Mouse (Mus musculus) kidney, adult 18-20 months (tissue): Measurements from ENCODE around the gene Nabp1.
A peak's percentile ranks its signal among the peaks of the same experiment; 100 is the strongest.

Experiments used
- DNase-seq: peaks from one replicate; pipeline ENCODE4 v3.0.0; 2021

Gene Nabp1

DNA sequence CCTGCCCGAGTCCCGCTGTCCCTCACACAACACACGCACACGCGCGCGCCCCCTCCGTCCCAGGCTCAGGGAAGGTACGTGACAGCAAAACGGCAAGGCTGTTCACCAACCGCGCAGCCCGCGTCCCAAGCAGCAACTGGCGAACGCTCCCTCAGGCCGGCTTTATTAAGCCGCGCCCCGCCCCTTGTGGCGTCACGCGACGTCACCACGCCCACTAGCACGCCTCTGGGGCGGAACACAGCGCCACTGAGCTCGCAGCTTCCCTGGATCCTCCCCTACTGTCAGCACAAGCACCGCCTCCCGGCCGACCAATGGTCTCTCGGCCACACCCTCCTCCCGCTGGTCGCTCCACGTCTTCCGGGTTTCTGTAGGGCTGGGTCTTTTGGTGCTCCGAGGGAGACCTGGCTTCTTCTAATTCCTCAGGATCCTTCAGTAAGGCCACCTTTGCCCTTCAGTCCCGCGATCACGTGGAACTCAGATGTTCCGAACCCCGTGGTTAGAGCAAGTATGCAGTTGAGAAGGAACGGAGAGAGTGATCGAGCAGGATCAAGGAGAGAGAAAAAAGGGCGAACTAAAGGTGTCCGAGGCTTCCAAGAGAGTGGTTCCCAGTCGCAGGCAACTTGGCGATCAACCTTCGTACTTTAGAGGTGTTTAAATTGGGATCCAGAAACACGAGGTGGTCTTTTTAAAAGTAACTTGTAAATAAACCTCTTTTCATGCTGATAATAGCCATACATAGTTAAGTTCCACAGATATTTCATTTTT lies at the start of gene Nabp1:
Gene Nabp1 (minus strand): TSS at position 164 of the 765 bp plus-strand sequence.
- peak; percentile 99 for DNase-seq

DNA sequence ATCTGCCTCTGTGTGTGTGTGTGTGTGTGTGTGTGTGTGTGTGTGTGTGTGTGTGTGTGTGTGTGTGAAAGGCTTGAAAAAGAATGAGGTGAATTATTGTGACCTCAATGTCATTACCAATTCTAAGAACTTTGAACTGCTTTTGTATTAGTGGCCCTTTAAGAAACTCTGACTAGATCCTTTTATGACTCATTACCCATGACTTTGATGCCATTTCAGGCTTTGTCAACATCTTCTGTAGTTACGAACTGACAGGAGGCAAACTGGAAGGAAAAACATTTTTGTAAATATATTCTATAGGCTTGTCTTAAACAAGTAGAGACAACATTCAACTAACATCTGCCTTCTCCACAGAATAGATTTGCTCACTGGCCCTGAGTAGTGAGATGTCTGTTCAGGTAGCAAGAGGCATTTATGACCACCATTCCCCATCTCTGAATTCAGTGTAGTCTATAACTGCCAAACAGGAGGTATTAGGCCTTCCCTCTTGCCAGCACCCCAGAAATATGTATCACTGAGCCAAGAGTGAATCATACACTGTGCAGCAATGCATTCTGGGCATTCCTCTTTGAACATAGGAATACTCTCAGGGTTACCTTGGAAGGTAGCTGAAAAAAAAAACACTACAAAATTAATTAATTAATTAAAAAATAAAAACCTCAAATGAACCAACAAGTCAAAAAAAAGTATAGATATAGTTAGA lies 47.5 kb upstream of the Nabp1 start:
- no peak for DNase-seq

DNA sequence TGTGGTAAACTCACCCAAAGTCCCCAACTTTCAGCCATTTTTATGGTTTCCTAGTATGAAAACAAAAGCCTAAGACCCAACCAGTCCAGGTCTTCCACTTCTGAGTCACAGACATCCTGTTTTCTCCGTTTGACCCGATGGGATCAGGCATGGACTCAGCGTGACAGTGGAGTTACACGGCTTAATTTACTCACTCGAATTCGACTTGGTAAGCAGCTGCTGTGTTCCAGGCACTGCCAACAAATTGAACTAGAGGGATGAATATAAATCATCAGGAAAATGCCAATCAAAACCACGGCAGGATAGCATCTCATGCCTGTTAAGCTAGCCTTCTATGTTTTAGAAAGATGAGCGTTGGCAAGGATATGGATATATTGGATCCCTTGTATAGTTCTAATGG lies 43.4 kb upstream of the Nabp1 start:
- no peak for DNase-seq

DNA sequence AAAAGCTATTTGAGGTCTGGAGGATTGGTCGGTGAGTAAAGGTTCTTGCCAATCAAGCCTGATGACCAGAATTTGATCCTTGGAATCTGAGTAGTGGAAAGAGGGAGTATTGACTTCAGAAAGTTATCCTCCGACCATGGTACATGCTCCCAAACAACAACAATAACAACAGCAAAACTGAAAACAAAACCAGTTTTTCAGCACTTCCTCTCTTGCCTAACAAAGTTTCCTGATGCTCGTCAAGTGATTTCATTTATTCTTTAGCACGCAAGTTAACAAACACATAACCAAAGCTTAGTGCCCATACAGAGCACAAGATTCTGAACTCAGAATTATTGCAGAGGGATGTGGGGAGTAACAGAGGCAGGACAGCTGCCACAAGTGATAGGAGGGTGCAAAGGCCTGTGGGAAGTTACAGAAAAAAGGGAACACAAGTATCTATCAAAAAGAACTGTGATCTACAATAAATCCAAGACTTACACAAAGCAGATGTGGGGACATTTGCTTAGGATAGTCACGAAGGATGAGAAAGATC lies 42.1 kb upstream of the Nabp1 start:
- no peak for DNase-seq

DNA sequence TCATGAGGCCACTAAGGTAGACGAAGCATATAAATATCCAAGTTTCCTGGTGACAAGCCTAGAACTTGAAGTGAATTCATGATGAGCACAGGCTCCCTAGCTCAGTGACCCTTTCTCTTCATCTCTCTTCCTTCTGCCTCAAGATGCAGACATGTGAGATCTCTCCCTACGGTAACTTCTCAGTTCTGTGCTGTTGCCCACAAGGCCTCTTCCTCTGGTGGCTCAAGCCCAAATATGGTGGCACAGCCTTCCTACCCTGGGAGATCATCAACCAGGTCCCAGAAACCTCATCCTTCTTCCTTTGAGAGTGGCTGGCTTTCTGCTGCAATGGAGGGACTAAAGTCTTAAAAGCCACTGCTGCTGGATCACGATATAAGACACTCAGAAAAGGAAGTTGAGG lies 40.9 kb upstream of the Nabp1 start:
- DNase-seq = no peak

DNA sequence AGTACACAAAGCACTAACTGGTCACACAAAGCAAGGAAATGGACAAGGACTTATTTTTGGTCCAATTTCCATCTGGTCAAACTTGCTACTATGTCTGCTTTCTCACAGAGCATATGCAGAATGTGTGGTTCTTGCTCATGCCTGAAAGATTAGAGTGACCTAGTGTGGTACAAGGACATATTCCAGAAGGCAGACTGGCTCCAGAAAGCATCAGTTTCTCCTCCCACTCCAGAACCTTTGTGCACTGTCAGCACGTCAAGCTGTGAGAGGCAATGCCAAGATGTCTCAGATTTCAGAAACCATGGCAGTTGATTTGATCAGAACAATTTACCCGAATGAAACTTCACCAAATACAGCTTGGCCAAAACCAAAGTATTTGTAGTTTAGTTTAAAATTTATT lies 37.4 kb upstream of the Nabp1 start:
- DNase-seq = no peak

DNA sequence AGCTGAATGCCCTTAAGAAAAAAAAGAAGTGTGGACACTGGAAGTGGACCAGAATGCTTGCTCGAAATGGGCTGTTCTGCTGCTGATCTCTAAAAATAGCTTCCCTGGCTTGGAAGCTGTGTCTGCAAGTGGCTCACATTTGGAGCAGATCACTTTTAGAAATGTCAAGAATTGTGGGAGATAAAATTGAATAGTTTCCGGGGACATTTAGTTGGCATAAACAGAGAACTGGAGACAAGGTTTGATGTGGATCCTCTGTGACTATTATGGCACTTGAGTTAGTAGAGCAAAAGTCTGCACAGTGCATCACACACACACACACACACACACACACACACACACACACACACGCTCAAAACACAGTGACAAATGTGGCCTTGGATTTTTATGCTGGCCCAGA lies 36.8 kb upstream of the Nabp1 start:
- no peak for DNase-seq

DNA sequence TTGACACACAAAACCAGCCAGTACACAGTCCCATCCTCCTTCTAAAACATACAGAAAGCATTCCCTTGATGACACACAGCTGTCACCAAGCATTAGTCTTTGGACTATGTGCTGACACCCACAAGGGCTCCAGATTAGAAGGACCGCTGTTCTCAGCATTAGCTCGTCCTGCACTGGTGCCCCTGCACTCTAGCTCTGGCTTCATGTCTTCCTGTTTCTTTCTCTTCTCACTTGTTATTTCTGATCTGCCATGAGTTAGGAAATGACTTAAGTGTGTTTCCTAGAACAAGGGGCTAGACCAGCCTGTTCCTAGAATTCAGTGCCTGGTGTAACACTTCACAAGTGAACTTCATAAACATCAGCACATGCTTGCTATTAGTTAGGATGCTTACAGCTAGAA lies 36.2 kb upstream of the Nabp1 start:
- DNase-seq = peak; percentile 15

DNA sequence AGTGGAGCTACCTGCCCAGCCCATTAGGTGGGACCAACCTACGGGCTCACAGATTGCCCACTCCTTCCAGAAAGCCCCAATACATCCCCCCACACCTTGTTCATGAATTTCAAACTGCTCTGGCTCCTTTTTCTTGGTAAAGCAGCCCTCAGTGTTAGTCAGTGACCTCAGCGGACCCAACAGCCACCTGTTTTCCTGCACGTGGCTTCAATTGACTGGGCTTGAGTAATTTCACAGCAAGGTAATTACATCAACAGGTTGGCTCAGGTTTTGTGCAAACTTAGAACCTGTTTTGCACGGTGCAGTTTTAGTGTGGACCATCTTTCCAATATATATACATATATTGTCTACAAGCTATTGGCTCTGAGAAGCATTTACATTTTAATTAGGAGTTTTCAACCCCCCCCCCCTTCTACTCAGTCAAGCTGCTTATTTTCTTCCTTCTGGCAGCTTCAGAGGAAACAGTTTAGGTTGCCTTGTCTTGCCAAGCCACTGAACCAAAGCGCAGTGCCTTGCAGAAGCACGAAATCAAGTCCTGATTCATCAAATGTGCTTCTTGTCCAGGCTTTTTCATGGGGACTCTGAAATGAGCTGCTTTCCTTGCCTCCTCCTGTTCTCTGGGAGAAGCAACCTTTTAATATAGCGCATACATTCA lies 35.0 kb upstream of the Nabp1 start:
- DNase-seq = peak; percentile 80

DNA sequence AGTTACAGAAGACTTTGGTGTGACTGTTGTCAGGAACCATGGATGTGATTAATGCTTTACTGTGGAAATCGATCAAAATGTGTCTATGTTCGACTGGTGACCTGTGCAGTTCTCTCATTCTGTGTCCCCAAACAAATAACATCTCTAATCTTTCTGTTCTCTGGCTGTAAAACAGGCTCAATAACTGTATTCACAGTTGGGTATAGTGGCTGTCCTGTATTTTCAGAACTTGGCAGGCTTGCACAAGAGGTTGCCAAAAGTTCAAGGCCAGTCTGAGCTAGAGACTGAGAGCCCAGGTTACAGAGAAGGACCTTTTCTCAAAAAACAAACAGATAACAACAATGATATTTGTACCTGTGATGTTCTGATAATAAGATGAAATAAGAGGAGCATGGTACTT lies 34.1 kb upstream of the Nabp1 start:
- no peak for DNase-seq

DNA sequence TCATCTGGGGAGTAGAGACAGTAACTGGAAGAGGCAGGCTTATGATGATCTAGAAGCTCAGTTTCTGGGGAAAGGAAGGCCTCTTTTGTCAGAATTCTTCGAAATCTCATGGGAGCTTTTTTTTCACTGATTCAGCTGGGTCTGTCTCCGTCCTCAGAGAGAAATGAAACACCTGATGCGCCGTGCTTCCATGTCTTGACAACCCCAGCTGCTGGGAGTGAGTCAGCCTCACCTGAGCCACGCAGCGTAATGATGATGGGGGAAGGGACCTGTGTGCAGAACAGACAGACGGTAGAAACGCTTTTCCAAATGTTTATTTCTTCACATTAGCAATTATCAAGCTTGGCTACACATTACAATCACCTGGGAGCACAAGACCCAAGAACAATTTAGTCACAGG lies 31.6 kb upstream of the Nabp1 start:
- DNase-seq = no peak

DNA sequence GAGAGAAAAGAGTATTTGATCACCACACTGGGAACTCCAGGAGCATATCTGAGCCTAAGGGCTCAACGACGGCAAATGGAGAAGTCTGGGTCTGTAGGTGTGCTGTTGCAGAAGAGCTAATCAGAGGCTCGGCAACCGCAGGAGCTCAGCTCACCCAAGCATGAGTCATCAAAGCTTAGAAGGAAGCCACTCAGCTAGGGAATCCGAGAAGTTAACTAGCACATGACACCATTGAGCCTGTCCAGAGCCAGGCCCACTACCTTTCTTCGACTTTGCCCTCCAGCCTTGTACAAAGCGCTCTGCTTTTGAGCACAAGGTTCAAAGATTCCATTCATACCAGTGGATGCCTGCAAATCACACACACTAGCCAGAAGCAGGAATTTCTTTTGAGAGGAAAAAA lies 30.9 kb upstream of the Nabp1 start:
- peak; percentile 72 for DNase-seq

DNA sequence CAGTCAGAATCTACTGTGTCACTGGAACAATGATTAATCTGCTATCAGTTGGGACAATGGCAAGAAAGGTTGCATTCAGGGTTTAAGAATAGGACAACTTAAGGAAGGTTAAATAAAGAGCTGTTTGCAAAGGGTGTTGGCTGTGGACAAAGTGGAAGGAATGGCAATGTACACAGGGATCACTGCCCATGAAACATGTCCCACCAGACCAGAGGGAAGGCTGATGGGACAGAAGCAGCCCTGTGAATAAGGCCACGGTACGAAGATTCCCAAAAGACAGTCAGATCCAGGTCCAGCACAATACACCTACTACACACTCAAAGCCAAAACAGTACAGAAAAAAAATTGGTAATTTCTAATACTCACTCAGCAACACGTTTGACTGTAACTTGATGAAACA lies 30.3 kb upstream of the Nabp1 start:
- no peak for DNase-seq

DNA sequence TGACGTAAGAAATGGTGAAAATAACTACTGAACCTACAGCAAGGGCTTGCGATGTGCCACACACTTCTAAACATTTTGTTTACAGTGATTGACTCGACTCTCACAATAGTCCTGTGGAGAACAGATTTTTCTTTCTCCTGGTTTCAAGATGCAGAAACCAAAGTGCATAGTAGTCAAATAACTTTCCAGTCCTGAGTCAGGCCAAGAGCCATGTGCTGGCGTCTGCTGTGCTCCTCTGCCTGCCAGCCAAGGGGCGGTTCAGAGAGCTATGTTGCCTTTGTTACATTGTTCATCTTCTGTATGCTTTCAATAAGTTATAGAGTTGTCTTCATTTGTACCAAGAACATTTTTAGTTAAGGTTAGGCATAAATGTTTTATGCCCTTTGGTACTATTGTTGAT lies 29.2 kb upstream of the Nabp1 start:
- DNase-seq = peak; percentile 27

DNA sequence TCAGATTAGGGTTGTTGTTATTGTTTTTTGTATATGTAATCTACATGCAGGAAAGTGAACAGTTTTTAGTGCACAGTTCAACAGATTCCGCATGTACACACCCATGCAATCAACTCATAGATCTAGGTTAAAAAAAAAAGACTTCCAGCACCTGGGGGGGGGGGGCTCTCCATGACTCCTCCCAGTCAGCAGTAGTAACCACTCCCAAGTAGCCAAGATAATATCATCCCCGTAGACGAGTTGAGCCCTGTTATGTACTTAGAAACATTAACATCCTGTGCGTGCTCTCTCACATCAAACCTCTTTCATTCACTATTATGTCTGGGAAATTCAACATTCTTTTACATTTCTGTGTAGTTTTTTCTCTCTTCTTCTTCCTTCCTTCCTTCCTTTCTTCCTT lies 28.0 kb upstream of the Nabp1 start:
- DNase-seq = no peak

DNA sequence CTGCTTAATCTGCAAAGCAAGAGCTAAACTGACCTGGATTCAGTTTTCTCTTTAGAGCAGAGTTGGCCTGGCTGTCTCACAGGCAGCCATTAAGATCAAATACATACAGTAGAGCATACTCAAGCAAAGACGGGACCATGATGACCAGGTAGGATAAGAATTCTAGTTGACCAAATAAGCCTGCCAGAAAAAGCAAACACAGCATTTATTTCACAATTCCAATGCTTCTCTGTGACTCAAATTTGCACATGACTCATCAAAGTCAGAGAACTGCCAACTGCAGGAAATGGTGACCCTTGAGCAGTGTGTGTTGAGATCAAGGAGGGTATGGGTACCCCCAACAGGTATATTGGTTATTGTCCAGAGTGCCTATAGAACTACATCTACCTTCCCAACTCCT lies 27.4 kb upstream of the Nabp1 start:
- no peak for DNase-seq

DNA sequence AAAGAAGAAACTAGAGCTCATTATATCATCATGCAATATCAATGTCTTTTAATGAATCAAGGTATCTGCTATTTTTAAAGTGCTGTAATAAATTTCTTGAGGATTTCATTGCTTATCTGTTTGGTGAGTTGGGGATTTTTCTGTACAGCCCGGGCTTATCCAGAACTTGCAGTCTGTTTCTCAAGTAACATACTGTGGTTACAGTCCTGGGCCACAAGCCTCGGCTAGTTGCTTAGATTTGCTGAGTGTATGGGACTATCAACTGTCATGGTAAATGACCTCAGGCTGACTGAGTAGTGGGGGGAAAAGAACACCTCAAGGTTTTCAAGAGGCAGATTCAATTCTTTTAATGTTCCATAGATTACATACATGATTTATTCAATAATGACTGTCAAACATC lies 24.8 kb upstream of the Nabp1 start:
- DNase-seq = no peak

DNA sequence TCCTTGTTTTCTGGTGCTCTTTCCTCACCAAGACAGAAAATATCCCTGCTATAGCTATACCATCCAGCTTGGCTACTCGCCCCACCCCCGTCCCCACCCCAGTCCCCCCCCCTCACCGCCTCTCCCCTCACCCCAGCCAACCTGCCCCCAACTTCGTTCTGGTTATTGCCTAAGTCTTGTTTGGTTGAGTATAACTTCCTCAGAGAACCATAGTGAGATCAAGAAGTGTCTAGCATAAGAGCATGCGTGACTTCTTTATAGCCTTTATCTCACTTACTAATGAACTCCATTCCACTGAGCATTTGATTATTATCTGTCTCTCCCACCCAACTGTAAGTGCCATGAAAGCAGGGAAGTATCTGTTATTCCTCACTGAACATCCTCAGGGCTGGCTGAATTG lies 24.1 kb upstream of the Nabp1 start:
- no peak for DNase-seq

DNA sequence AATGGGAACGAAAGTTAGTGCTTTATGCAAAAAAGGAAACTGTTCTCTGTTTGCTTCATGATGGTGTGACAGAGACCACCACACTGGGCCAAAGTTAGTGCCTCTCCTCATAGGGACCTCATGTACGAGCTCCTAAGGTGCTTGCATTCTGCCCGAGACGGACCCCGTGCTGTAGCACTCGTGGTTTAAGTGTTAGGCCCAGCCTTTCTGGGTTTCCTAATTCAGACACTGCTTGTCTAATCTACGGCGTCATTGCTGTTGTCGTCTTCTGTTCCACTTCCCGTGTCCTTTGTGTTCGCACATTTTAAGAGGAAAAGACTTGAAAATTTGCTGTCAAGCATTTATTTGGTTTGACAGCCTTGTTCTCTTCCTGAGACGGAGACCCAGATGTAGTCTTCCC lies 23.0 kb upstream of the Nabp1 start:
- no peak for DNase-seq

DNA sequence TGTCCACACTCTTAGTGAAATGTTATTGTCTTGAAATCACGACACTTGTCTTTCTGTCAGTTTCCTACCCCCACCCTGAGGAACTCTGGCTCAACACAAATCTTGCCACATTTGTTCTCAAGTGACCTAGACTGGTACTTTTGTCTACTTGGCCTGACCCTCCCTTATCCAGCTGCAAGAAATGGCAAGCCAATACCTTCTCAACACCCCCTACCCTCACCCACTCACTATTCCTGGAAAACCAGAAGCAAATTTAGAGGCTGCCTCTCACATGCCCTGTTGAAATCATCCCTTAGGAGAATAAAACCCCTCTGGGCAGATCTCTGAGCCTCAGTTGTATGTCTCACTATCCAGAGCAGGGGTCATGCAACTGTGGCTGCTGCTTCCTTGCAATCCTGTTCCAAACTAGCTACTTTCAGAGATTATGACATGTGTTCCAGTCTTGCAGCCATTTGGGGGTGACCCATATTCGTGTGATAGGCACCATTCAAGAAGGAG lies 20.4 kb upstream of the Nabp1 start:
- no peak for DNase-seq

DNA sequence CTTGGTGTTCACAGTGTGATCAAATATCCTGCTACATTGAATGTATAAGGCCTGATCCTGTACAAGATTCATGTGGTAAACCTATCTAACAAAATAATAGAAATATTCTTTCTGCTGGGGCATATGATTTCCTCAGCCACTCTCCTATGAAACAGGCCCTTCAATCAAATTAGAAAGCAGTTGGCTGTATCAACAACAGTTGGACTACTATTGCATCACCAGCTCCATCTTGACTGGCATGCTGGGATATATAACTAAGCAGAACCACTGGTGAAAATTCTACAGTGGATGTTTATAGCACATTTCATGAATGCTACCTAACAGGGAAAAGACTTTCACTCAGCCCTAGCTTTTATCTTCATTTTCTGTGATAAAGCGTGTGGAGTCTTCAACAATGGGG lies 17.9 kb upstream of the Nabp1 start:
- no peak for DNase-seq

DNA sequence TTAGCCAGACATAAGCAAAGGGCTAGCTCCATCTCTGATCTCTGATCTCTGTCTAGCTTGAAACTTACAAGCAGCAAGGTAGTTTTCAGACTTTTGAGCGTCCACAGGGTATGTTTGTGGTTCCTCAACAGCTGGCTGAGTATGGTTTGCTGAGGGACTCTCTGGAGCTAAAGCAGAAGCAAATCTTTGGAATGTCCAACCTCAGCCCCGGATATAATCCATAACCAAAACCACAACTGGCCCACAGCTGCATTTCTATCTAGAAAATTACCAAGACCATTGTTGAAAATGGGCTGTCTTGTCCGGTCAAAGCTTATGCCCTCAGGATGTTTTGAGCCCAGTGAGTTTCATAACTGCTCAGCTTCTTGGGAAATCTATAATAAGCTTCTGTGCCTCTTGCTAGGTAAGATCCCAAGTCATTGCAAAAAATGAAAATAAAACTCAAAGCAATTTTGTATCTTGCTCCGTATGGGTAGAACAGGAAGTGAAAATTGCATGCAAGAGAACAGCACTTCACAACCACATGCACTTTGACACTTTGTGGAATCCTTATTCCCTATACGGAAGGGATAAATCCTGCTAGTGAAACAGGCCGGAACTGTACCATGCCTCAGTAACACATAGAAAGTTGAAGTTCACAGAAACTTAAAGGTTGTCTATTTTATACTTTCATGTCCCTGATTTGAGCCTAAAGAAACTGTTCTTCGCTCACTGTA lies 15.5 kb upstream of the Nabp1 start:
- no peak for DNase-seq

DNA sequence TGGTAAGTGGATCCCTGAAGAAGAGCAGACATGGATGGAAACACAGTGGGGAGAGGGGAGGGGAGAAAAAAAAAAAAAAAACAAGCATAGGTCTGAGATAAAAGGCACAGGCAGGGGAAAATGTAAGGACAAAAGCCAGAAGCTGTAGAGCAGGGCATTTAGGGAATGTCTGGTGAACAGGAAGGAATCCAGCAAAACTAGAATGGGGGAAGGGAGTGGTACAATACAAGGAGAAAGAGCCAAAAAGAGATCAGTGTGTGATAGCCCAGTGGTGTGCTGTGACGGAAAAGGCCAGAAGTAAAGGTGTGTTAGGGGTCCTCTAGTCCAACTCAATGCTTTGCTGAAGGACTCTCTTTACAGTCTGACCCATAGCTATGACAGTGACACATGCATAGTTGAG lies 8.1 kb upstream of the Nabp1 start:
- DNase-seq = no peak
